Mouse (Mus musculus): ENCODE measurements at regions not wholly inside any gene's neighbourhood (a gene's known extent, or its start where the extent isn't known, plus 50 kb on each side); places are given as distances from the start of the nearest gene placed in this dataset.

DNA sequence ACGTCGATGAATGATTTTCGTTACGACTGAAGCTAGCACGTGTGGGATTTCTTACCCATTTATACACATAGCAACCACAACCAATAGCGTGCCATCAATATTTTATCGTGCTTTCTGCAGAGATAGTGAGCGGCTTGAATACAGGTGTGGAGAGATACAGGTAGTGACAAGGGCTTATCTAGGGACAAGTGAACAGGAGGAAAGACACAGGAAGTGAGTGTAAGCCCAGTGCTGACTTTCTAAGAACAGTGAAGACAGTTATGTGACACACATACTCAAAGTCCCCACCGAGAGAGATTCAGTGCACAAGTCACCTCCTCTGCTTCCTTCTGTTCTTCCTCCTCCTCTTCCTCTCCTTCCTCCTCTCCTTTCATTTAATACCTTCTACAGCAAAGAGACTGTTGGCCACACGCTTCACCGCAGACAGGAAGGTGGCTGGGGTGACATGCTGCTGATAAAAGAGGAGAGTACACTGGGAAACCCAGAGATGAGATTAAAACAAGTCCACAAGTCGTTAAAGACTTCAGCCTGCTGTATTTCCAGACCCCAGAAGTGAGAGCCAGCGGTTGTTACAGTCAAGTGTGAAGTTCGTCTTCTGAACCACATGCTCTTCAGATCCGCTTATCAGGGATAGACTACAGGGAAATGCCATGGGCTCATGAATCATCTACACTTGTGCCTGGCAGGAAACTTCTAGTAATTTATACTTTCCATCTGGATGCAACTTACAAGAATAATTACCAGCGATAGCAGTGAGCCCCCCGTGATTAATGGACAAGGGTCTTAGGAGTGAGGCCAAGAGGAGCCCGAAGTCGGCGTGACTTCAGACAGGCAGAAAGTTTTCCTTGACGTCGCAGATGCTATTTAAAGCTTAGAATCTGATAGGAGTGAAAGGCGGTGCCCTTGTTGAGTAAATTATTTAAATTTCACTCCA is 180.5 kb downstream of the Gxylt1 start:
- no peak for DNase-seq (ENCODE audit: low read depth, low spot score)

GRCm38 (mm10) chr15:93091396-93091795 is 183.6 kb downstream of the Gxylt1 start:
- DNase-seq (ENCODE audit: low read depth, low spot score): no peak

- DNase-seq (ENCODE audit: low read depth, low spot score): peak; percentile 72
Observed at GRCm38 (mm10) chr15:93089347-93089746, 185.6 kb downstream of the Gxylt1 start.

GRCm38 (mm10) chr15:93084967-93085617 is 189.9 kb downstream of the Gxylt1 start:
- no peak for DNase-seq (ENCODE audit: low read depth, low spot score)

DNA sequence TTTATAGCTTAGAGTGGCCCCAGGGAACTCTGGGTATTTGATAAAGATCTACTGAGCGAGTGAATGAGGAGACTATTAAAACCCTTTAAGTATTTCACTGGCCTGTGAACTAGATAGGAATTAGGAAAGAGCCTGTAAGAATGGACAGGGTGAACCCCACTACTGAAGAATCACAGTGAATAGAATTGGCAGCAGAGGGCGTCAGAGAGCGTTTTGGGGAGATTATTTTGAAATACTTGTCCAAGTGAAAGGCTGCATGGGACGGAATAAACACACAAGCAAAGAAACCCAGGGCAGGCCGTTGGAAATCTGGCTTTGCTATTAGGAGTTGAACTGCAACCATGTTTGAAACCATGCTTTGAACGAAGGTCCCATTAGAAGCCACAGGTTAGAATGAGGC is 200.9 kb downstream of the Gxylt1 start:
- DNase-seq (ENCODE audit: low read depth, low spot score): no peak

- DNase-seq (ENCODE audit: low read depth, low spot score): no peak
Observed at GRCm38 (mm10) chr15:93062213-93063131, 212.5 kb downstream of the Gxylt1 start.

DNA sequence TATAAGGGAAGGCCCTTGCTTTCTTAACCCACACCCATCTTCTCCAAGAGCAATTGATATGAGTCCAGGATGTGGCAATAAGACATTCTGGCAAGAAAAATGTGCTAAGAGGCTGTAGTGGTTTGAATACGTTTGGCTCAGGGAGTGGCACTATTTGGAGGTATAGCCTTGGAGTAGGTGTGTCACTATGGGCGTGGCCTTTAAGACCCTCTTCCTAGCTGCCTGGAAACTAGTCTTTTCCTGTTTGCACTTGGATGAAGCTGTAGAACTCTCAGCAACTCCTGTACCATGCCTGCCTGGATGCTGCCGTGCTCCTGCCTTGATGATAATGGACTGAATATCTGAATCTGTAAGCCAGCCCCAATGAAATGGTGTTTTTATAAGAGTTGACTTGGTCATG is 221.5 kb downstream of the Gxylt1 start:
- peak; percentile 73 for DNase-seq (ENCODE audit: low read depth, low spot score)

DNA sequence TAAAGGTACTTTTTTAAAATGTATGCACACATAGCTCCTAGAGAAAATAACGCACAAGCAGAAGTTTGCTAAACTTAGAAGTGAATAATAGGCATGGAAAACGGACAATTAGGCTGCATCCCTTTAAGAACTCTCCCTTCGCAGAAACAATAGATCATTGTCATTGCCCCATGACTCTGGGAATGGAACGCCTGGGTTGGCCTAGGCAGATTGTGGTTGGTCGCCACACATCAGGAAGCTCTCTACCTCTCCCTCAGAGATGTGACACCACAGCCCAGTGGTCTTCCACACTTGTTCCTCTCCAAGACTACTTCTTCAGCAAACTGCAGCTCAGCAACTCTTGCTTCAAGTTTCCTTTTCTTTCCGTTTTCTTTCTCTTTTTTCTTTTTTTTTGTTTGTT is 247.8 kb downstream of the Gxylt1 start:
- no peak for DNase-seq (ENCODE audit: low read depth, low spot score)

DNA sequence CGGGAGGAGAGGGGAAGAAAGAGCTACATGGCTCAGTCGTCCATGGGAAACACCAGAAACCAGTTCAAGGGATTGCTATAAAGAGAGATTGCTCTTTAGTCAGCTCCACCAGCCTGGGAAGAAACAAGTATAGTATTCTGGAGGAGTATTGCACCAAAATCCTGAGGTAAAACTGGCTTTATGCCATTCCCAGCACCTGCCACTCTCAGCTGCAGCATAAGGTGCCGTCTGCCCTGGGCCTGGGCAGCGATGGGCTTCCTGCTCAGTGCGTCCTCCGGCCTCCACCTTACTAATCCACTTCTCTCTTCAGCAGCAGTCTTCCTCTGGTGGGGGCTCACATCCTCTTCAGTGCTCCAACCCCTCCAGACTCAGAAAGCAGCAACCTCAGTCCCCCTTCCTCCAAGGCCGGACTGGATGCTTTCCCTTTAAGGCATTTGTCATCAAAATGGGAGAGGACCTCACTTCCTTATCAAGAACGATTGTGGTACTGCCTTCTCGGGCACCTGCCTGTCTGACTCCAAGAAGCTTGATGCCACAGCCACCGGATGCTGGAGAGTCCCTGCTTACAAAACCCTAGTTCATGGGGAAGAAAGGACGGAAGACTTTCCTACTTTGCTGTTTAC is 248.4 kb downstream of the Gxylt1 start:
- DNase-seq (ENCODE audit: low read depth, low spot score): no peak

DNA sequence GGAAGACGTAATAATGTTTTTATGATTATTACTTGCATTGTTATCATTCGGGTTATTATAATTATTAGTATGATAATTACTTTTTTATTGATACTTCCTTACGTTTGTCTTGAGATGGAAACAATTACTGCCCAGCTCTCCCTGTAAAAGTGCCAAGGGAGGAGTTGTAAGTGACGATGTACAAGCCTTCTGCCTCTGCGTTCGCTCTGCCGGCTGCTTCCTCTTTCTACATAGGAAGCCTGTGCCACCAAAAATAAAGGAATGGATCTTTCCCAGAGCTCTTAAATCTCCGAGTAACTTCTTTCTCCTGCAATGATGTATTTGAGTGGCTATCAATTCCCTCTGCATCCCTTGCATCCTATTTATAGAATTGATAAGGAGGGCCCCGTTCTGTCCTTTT is 249.2 kb downstream of the Gxylt1 start:
- DNase-seq (ENCODE audit: low read depth, low spot score): no peak

- no peak for DNase-seq (ENCODE audit: low read depth, low spot score)
Observed at GRCm38 (mm10) chr15:93024171-93024570, 250.8 kb downstream of the Gxylt1 start.

DNA sequence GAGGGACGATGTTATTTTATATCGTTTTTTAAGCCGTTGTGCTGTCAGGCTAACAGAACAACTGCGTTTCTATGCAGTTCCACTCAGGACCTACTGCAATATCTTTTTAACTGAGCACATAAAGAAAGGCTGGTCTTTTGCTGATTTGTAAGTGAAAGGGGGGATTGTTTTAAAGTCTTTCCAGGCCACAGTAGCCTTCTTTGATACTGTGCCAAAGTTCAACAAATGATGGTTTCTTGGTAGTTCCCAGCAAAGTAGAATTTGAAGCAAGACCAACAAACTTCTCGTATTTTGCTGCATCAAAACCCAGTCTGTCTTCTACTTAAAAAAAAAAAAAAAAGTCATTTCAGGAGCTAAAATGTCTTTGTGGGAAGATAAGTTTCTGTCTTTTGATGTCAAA is 263.8 kb downstream of the Gxylt1 start:
- no peak for DNase-seq (ENCODE audit: low read depth, low spot score)

GRCm38 (mm10) chr15:93010629-93011028 is 264.4 kb downstream of the Gxylt1 start:
- DNase-seq (ENCODE audit: low read depth, low spot score): no peak

DNA sequence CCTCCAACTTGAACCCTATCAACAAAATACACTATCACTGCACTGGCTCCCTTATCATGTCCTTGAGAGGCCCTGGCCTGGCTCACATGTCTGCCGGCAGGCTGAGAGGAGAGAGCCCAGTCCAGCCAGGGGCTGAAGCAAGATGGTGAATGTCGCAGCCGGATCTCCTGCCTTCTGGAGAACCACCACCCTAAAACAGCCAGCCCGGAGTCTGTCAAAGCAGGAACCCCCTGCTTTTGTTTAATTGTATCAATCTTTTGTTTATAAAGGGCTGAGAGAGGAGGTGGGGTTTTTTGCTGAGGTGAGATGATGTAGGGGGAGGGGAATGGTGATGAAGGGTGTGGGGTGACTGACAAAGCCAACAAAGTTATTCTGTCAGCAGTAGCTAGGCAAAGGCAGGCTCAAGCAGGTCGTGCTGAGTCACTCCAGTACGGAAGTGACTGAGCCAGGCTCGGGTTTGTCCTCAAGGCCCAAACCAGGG is 269.2 kb downstream of the Gxylt1 start:
- DNase-seq (ENCODE audit: low read depth, low spot score): peak; percentile 97

DNA sequence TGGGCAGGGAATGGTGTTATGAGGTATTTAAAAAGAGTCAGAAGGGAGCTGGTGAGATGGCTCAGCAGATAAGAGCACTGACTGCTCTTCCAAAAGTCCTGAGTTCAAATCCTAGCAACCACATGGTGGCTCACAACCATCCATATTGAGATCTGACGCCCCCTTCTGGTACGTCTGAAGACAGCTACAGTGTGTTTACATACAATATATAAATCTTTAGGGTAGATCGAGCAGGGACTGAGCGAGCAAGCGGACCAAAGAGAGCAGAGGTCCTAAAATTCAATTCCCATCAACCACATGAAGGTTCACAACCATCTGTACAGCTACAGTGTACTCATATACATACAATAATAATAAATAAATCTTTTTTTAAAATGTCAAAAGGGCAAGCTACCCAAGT is 269.8 kb downstream of the Gxylt1 start:
- peak; percentile 48 for DNase-seq (ENCODE audit: low read depth, low spot score)

- DNase-seq (ENCODE audit: low read depth, low spot score): peak; percentile 54
Observed at GRCm38 (mm10) chr15:93004551-93004950, 270.4 kb downstream of the Gxylt1 start.

DNA sequence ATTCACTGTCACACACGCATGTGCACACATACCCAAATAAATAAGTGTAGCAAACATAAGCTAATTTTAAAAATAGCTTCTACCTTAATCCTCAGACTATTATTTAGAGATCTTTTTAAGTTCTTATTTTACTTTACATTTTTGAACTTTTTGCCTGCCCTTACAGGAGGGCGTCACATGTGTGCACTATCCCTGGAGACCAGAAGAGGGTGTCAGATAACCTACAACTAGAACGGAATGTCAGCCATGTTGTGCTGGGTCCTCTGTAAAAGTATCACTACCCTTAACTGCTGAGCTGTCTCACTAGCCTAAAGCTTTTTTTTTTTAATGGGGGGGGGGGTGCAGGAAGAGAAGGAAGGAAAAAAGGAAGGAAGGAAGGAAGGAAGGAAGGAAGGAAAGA is 271.7 kb downstream of the Gxylt1 start:
- DNase-seq (ENCODE audit: low read depth, low spot score): peak; percentile 71

GRCm38 (mm10) chr15:93002002-93002904 is 272.7 kb downstream of the Gxylt1 start:
- peak; percentile 76 for DNase-seq (ENCODE audit: low read depth, low spot score)

- DNase-seq (ENCODE audit: low read depth, low spot score): peak; percentile 67
Observed at GRCm38 (mm10) chr15:93001346-93002001, 273.5 kb downstream of the Gxylt1 start.

GRCm38 (mm10) chr15:93000121-93000520 is 274.9 kb downstream of the Gxylt1 start:
- no peak for DNase-seq (ENCODE audit: low read depth, low spot score)
